Mouse (Mus musculus) testis, adult 2 months (tissue): ENCODE measurements around the gene Mrps26.

ENCODE experiments used
- CTCF ChIP-seq: fragments of 200-500 bp; IDR thresholded peaks from 2 replicates; pipeline ENCODE4 v1.5.1; 2012; ENCODE audit warnings: low read depth, mild to moderate bottlenecking, inconsistent platforms, low read length, moderate library complexity; ENCODE audit not compliant: control insufficient read depth, insufficient read depth, insufficient replicate concordance
- POLR2A ChIP-seq: fragments of 200-500 bp; IDR thresholded peaks from 2 replicates; pipeline ENCODE4 v1.6.1; 2012; ENCODE audit warnings: low read depth, mild to moderate bottlenecking, inconsistent platforms, low read length, moderate library complexity; ENCODE audit not compliant: control insufficient read depth

- TF ChIP-seq POLR2A (no peak), CTCF (peak; percentile 58; the same call in 1 of the 2 replicates)
Observed at GRCm38 (mm10) chr2:130578148-130578547, 14.6 kb downstream of the Mrps26 start.
